Mouse (Mus musculus): ENCODE measurements around the gene Adgrg3. TPM values are rescaled to one million over a fixed set of nuclear protein-coding genes. Genes with fewer than 3 reads are reported as not detected.

Gene Adgrg3
- polyA plus RNA-seq, 1 experiment from 2014 or later = 1.9 TPM

GRCm38 (mm10) chr8:94983881-94984516 lies 33.5 kb upstream of the Adgrg3 start:
- H3K9ac ChIP-seq = peak overlapping the region; percentile 3; the same call in 1 of the 2 replicates
- no peaks in the 10 kb centered on the region for H3K36me3 ChIP-seq
- H3K4me3 ChIP-seq = 0 out of 2 replicates have a peak overlapping the region, but pooled peaks have one; percentile 1
- ATAC-seq (ENCODE audit: low FRiP score) = peak; percentile 67
- peak overlapping the region; percentile 52 for H3K27ac ChIP-seq
- no peaks in the 10 kb centered on the region for H3K27me3 ChIP-seq
- H3K9me3 ChIP-seq (replicated peaks) = no peaks in the 10 kb centered on the region
- H3K4me2 ChIP-seq (replicated peaks) = peak overlapping the region; percentile 34
- 11% methylated on average over 10 of the region's 10 CpGs for WGBS
- peaks cover 63% of the 10 kb centered on the region for H3K4me1 ChIP-seq

GRCm38 (mm10) chr8:94985023-94985422 lies 32.5 kb upstream of the Adgrg3 start:
- Histone ChIP-seq H3K4me1 (peaks cover 63% of the 10 kb centered on the region), H3K4me2 (replicated peaks) (peak overlapping the region; percentile 34), H3K27me3 (no peaks in the 10 kb centered on the region), H3K9me3 (replicated peaks) (no peaks in the 10 kb centered on the region), H3K4me3 (no peak overlapping the region), H3K27ac (no peak overlapping the region), H3K9ac (no peak overlapping the region), H3K36me3 (no peaks in the 10 kb centered on the region)
- no peak for ATAC-seq (ENCODE audit: low FRiP score)
- 90% methylated on average over 6 of the region's 6 CpGs for WGBS

- H3K4me1 ChIP-seq = peaks cover 71% of the 10 kb centered on the region
- no peaks in the 10 kb centered on the region for H3K36me3 ChIP-seq
- H3K9me3 ChIP-seq (replicated peaks) = no peaks in the 10 kb centered on the region
- H3K4me2 ChIP-seq (replicated peaks) = peak overlapping the region; percentile 19
- H3K27ac ChIP-seq = 0 out of 2 replicates have a peak overlapping the region, but pooled peaks have one; percentile 40
- 39% methylated on average over 5 of the region's 5 CpGs for WGBS
- no peak overlapping the region for H3K4me3 ChIP-seq
- no peaks in the 10 kb centered on the region for H3K27me3 ChIP-seq
- peak; percentile 16 for ATAC-seq (ENCODE audit: low FRiP score)
- no peak overlapping the region for H3K9ac ChIP-seq
Observed at GRCm38 (mm10) chr8:94986676-94987075, 30.8 kb upstream of the Adgrg3 start.

GRCm38 (mm10) chr8:94987553-94987952 lies 29.9 kb upstream of the Adgrg3 start:
- Histone ChIP-seq H3K9ac (no peak overlapping the region), H3K36me3 (no peaks in the 10 kb centered on the region), H3K4me1 (peaks cover 71% of the 10 kb centered on the region), H3K4me2 (replicated peaks) (no peak overlapping the region), H3K27ac (no peak overlapping the region), H3K9me3 (replicated peaks) (no peaks in the 10 kb centered on the region), H3K4me3 (no peak overlapping the region), H3K27me3 (no peaks in the 10 kb centered on the region)
- 86% methylated on average over 7 of the region's 7 CpGs for WGBS
- ATAC-seq (ENCODE audit: low FRiP score) = no peak

- no peak for ATAC-seq (ENCODE audit: low FRiP score)
- H3K4me3 ChIP-seq = no peak overlapping the region
- H3K27me3 ChIP-seq = no peaks in the 10 kb centered on the region
- H3K27ac ChIP-seq = no peak overlapping the region
- no peaks in the 10 kb centered on the region for H3K9me3 ChIP-seq (replicated peaks)
- no peak overlapping the region for H3K4me2 ChIP-seq (replicated peaks)
- H3K4me1 ChIP-seq = peaks cover 71% of the 10 kb centered on the region
- whole genome bisulfite sequencing = 89% methylated on average over 6 of the region's 6 CpGs
- no peaks in the 10 kb centered on the region for H3K36me3 ChIP-seq
- no peak overlapping the region for H3K9ac ChIP-seq
Observed at GRCm38 (mm10) chr8:94988619-94989018, 28.9 kb upstream of the Adgrg3 start.

GRCm38 (mm10) chr8:94989711-94990110 lies 27.8 kb upstream of the Adgrg3 start:
- Histone ChIP-seq H3K27me3 (no peaks in the 10 kb centered on the region), H3K9me3 (replicated peaks) (no peaks in the 10 kb centered on the region), H3K4me1 (peaks cover 63% of the 10 kb centered on the region), H3K27ac (no peak overlapping the region), H3K4me3 (no peak overlapping the region), H3K36me3 (no peaks in the 10 kb centered on the region), H3K9ac (no peak overlapping the region), H3K4me2 (replicated peaks) (no peak overlapping the region)
- ATAC-seq (ENCODE audit: low FRiP score) = no peak
- 89% methylated on average over 4 of the region's 4 CpGs for WGBS

- WGBS = 70% methylated on average over 11 of the region's 11 CpGs
- ATAC-seq (ENCODE audit: low FRiP score) = no peak
- peak overlapping the region; percentile 96; the same call in 1 of the 2 replicates for H3K27ac ChIP-seq
- no peak overlapping the region for H3K4me3 ChIP-seq
- H3K4me2 ChIP-seq (replicated peaks) = no peak overlapping the region
- no peaks in the 10 kb centered on the region for H3K9me3 ChIP-seq (replicated peaks)
- H3K27me3 ChIP-seq = no peaks in the 10 kb centered on the region
- H3K36me3 ChIP-seq = no peaks in the 10 kb centered on the region
- H3K9ac ChIP-seq = no peak overlapping the region
- peaks cover 60% of the 10 kb centered on the region for H3K4me1 ChIP-seq
Observed at GRCm38 (mm10) chr8:94990598-94991453, 26.7 kb upstream of the Adgrg3 start.

- 79% methylated on average over 9 of the region's 9 CpGs for WGBS
- H3K4me3 ChIP-seq = no peak overlapping the region
- H3K9ac ChIP-seq = no peak overlapping the region
- no peaks in the 10 kb centered on the region for H3K9me3 ChIP-seq (replicated peaks)
- H3K36me3 ChIP-seq = no peaks in the 10 kb centered on the region
- no peak overlapping the region for H3K4me2 ChIP-seq (replicated peaks)
- peak overlapping the region; percentile 96 for H3K27ac ChIP-seq
- ATAC-seq (ENCODE audit: low FRiP score) = no peak
- peaks cover 54% of the 10 kb centered on the region for H3K4me1 ChIP-seq
- H3K27me3 ChIP-seq = no peaks in the 10 kb centered on the region
Observed at GRCm38 (mm10) chr8:94991454-94991994, 26.0 kb upstream of the Adgrg3 start.

- Histone ChIP-seq H3K4me2 (replicated peaks) (no peak overlapping the region), H3K27me3 (no peaks in the 10 kb centered on the region), H3K4me3 (no peak overlapping the region), H3K9me3 (replicated peaks) (no peaks in the 10 kb centered on the region), H3K36me3 (no peaks in the 10 kb centered on the region), H3K4me1 (peaks cover 54% of the 10 kb centered on the region), H3K9ac (no peak overlapping the region), H3K27ac (peak overlapping the region; percentile 96)
- ATAC-seq (ENCODE audit: low FRiP score) = no peak
- whole genome bisulfite sequencing = 83% methylated on average over 4 of the region's 4 CpGs
Observed at GRCm38 (mm10) chr8:94992010-94992409, 25.5 kb upstream of the Adgrg3 start.

GRCm38 (mm10) chr8:94992534-94992933 lies 25.0 kb upstream of the Adgrg3 start:
- no peaks in the 10 kb centered on the region for H3K27me3 ChIP-seq
- H3K36me3 ChIP-seq = no peaks in the 10 kb centered on the region
- H3K9me3 ChIP-seq (replicated peaks) = no peaks in the 10 kb centered on the region
- peak overlapping the region; percentile 77; the same call in 1 of the 2 replicates for H3K4me2 ChIP-seq (replicated peaks)
- peak overlapping the region; percentile 96 for H3K27ac ChIP-seq
- 13% methylated on average over 5 of the region's 5 CpGs for WGBS
- H3K9ac ChIP-seq = peak overlapping the region; percentile 23; the same call in 1 of the 2 replicates
- H3K4me1 ChIP-seq = peaks cover 54% of the 10 kb centered on the region
- ATAC-seq (ENCODE audit: low FRiP score) = no peak
- no peak overlapping the region for H3K4me3 ChIP-seq

GRCm38 (mm10) chr8:94992996-94993724 lies 24.3 kb upstream of the Adgrg3 start:
- H3K27ac ChIP-seq = peak overlapping the region; percentile 96
- H3K36me3 ChIP-seq = no peaks in the 10 kb centered on the region
- peaks cover 59% of the 10 kb centered on the region for H3K4me1 ChIP-seq
- H3K4me2 ChIP-seq (replicated peaks) = peak overlapping the region; percentile 77
- peak overlapping the region; percentile 18; the same call in 1 of the 2 replicates for H3K9ac ChIP-seq
- no peak overlapping the region for H3K4me3 ChIP-seq
- 61% methylated on average over 9 of the region's 9 CpGs for WGBS
- no peak for ATAC-seq (ENCODE audit: low FRiP score)
- no peaks in the 10 kb centered on the region for H3K9me3 ChIP-seq (replicated peaks)
- H3K27me3 ChIP-seq = no peaks in the 10 kb centered on the region

GRCm38 (mm10) chr8:94994006-94994405 lies 23.5 kb upstream of the Adgrg3 start:
- H3K36me3 ChIP-seq = no peaks in the 10 kb centered on the region
- H3K4me3 ChIP-seq = peak overlapping the region; percentile 62
- H3K27ac ChIP-seq = peak overlapping the region; percentile 96
- H3K9me3 ChIP-seq (replicated peaks) = no peaks in the 10 kb centered on the region
- no peaks in the 10 kb centered on the region for H3K27me3 ChIP-seq
- ATAC-seq (ENCODE audit: low FRiP score) = peak; percentile 90
- H3K4me2 ChIP-seq (replicated peaks) = peak overlapping the region; percentile 77
- H3K9ac ChIP-seq = peak overlapping the region; percentile 93
- WGBS = 3% methylated on average over 14 of the region's 14 CpGs
- peaks cover 64% of the 10 kb centered on the region for H3K4me1 ChIP-seq
